Mouse (Mus musculus): ENCODE data around the gene Ubac2.

Gene Ubac2

DNA sequence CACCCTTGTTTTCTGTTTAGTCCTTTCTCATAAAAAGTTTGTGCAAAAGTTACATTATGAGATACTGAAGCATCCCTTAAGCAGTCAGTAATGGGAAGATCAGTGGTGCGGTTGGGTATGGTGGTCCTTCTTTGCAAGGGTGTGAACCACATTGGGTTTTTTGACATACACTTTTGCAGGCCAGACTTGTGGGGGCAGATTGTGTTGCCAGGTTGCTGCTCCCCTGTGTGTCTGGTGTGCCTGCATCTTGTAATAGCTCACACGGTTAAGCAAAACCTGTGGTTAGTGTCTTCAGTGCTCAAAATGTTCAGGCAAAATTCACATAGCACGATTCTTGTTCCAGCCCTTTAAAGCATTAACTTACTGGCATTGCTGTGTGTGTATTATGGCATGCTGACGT lies 16.9 kb downstream of the Ubac2 start:
- no peak for DNase-seq

- DNase-seq, result no peak
Measured at GRCm38 (mm10) chr14:121896126-121897090, 18.0 kb downstream of the Ubac2 start.

GRCm38 (mm10) chr14:121897773-121898172 lies 19.4 kb downstream of the Ubac2 start:
- DNase-seq, result no peak

GRCm38 (mm10) chr14:121898509-121898908 lies 20.1 kb downstream of the Ubac2 start:
- no peak for DNase-seq

DNA sequence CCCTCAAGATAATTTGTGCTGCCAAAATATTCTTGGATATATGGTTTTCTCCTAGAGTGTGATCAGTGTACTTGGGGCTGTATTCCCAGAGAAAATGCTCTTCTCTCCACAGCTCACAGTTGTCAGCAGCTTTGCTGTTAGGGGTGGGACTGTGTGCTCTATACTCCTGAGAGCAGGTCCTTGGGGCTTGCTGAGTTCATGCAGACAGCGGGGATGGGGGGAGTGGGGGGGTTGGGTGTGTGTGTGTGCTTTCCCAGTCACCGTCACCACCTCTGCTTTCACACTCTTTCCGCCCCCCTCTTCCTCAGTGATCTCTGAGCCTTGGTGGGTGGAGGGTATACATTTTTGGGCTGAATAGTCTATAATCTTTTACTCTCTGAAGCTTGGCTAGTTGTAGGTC lies 20.7 kb downstream of the Ubac2 start:
- no peak for DNase-seq

GRCm38 (mm10) chr14:121901511-121901910 lies 23.1 kb downstream of the Ubac2 start:
- DNase-seq, result no peak

GRCm38 (mm10) chr14:121903381-121903876 lies 25.0 kb downstream of the Ubac2 start:
- no peak for DNase-seq

DNA sequence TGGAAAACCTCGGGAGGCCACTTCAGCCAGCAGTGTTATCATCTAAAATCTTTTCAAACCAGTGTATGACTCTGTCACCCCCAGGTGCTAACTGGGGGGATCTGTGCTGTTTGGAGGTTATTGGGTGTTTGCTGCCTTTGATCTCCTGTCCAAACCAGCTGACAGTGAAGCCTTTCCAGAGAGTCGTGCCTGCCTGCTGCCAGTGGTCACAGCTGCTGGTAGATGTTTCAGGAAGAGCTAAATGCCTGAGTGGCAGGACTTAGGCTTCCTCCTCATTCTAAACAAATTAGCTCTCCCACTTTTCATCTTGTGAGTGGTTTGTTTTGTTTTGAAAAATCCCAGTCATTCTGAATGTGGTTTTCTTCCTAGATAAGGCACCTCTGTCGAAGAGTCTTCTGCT lies 26.3 kb downstream of the Ubac2 start:
- DNase-seq, result no peak

GRCm38 (mm10) chr14:121906341-121906991 lies 28.0 kb downstream of the Ubac2 start:
- no peak for DNase-seq

- no peak for DNase-seq
Measured at GRCm38 (mm10) chr14:121906992-121907681, 28.7 kb downstream of the Ubac2 start.

- no peak for DNase-seq
Measured at GRCm38 (mm10) chr14:121909868-121910267, 31.4 kb downstream of the Ubac2 start.

GRCm38 (mm10) chr14:121912501-121912900 lies 34.1 kb downstream of the Ubac2 start:
- no peak for DNase-seq

DNA sequence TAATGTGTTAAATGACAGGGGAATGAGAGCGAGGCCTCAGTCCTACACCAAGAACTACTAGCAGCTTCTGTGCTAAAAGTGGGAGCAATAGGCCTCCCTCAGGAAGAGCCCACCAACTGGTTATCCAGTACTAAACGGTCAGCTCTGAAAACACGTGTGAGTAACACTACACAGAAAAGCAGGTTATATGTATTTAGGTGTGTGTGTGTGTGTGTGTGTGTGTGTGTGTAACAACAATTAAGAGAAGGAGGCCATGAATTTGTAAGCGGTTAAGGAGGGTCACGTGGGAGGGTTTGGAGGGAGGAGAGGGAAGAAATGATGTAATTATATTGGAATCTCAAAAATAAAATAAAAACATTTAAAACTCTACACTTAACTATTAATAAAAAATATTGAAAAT lies 36.7 kb downstream of the Ubac2 start:
- DNase-seq, result no peak

- DNase-seq, result peak in 1 of 2 experiments; percentile 68
Measured at GRCm38 (mm10) chr14:121915621-121916020, 37.2 kb downstream of the Ubac2 start, which contains the start of gene Gpr18. Gene Gpr18, minus strand, starts transcription at chr14:121915781.

- no peak for DNase-seq
Measured at GRCm38 (mm10) chr14:121916311-121917094, 38.1 kb downstream of the Ubac2 start.

DNA sequence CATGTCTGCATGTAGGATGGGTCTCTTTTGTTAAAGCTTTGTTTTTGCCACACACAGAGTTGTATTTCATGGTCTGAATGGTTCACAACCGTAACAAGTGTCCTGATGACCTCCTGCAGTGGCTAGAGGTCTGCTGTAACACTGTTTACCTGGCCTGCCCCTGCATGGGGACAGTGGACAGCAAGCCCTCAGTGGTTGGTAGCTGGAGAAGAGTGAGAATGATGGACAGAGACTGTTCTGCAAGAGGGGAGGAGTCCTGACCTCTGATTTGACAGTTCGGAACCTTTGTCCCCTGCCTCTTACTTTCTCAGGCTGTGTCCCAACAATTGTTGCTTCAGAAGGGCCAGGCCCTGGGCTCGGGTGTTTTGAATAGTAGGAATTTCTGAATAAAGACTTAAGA lies 39.8 kb downstream of the Ubac2 start:
- DNase-seq, result no peak

DNA sequence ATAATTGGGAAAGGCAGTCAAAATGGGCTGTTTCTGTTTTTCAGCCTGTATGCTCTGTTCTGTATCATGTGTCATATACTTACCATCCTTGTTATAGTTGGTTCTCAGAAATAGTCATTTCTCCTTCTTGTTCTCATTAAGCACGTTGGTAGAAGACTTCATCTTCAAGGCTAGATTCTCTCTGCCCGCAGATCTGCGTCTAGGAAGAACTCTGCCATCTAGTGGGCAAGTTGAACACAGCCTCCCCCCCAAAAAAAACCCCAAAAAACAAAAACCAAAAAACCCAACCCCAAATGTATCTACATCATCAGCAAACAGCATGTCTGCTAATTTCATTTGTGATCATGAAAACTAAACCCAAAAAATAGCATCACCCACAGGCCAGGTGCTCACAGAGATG lies 41.3 kb downstream of the Ubac2 start:
- DNase-seq, result no peak

DNA sequence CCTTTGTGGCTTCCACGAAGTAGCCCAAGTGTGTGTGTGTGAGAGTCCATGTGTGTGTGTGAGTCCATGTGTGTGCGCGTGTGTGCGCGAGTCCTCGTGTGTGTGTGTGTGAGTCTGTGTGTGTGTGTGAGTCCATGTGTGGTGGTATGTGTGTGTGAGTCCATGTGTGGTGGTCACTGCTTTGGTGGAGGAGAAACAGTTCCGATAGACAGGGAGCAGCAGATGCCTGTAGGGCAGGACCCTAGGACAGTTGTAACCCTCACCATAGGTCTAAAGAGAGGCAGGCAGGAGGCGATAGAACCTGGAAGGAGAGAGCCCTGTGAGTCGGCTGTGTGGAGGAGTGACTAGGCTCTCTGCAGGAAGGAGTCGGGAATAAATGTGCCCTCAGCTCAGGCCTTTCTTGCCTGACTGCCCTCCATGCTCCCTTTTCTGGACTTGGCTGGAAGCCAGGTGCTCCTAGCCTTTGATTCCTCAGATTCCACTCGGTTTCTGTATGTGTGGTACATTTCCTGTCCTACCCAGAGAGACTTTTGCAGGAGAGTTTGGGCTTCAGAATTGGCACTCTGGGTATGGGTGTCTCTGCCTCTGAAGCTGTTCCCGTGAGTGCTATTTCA lies 42.2 kb downstream of the Ubac2 start:
- no peak for DNase-seq

DNA sequence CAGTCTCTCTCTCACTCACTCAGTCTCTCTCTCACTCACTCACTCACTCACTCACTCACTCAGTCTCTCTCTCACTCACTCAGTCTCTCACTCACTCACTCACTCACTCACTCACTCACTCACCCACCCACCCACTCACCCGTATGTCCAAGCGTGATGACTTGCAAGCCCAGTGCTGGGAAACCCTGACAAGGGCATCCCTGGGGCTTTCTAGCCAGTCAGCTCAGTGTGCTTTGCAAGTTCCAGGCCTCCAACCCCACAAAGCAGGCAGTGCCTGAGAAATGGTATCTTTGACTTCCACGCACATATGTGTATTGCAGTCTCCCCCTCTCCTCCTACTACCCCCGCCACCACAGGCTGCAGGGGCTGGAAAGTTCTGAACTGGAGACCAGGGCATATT lies 43.6 kb downstream of the Ubac2 start:
- DNase-seq, result no peak

DNA sequence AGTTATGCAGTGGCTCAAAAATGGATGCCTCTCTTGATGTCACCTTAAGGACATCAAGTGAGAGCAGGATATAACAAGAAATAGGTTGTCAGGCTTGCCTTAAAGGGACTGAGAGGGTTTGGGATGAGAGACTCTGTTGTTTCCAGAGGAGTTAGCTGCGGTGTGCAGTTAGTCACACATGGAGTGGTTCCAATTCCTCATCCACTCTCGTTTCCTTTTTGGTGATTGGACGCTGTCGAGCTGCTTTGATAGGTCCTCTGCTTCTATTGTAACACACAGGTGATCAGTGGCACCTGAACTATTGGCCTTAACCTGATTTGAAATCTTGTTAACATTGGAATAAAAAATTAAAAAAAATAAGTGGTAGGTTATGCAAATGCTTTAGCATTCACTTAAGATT lies 44.3 kb downstream of the Ubac2 start:
- no peak for DNase-seq

GRCm38 (mm10) chr14:121924876-121925275 lies 46.5 kb downstream of the Ubac2 start:
- peak in 1 of 2 experiments; percentile 1 for DNase-seq

DNA sequence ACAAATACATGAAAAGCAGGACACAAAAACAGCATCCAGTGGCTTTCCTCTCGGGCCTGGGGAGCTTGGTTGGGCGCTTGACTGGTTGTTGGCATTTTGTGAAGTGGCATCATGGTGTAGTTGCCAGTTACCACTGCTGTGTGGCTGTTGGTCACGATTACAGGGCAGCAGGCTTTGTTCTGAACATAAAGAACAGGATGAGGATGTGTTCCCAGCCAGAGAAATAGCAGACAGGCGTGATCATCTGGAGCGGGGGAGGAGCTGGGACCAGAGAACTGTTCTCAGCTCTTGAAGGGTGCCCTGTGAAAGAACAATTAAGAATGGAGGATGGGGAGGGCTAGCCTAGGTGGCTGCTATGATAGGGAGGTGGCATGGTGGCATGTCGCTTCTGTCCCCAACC lies 48.5 kb downstream of the Ubac2 start:
- DNase-seq, result no peak
